Mouse (Mus musculus) hematopoietic multipotent progenitor cell, adult 10-12 weeks (in vitro differentiated cells): ENCODE data around the gene Bscl2. TPM values are rescaled to one million over a fixed set of nuclear protein-coding genes. Genes with fewer than 3 reads are reported as not detected.

Experiments used
- polyA plus RNA-seq: library from polyadenylated mRNA; stranded (reverse); fragments of >175 nt; gene quantifications from 2 replicates; pipeline ENCODE4 v1.2.3, GENCODE M21; 2012; ENCODE audit warnings: low replicate concordance

Gene Bscl2
- polyA plus RNA-seq: 65.8 and 85.4 TPM in 2 replicates

GRCm38 (mm10) chr19:8837251-8837791, at the start of gene Bscl2:
Bscl2 (plus strand) TSS chr19:8837467.

GRCm38 (mm10) chr19:8798264-8798946, 38.9 kb upstream of the Bscl2 start, which contains the start of gene Polr2g:
Polr2g (minus strand) TSS chr19:8798577.

GRCm38 (mm10) chr19:8802130-8802821, 35.0 kb upstream of the Bscl2 start, which contains the start of gene Zbtb3:
Zbtb3 (plus strand) TSS chr19:8802555.

GRCm38 (mm10) chr19:8818801-8819595, 18.3 kb upstream of the Bscl2 start, which contains the start of gene Ttc9c:
Ttc9c (minus strand) TSS chr19:8819333.

GRCm38 (mm10) chr19:8819596-8820423, 17.5 kb upstream of the Bscl2 start, which contains the start of gene Hnrnpul2:
Hnrnpul2 (plus strand) TSS chr19:8820010.

GRCm38 (mm10) chr19:8829660-8830059, 7.6 kb upstream of the Bscl2 start, which contains the start of gene AC129217.1:
AC129217.1 (plus strand) TSS chr19:8829773.

GRCm38 (mm10) chr19:8839103-8839907, 2.0 kb downstream of the Bscl2 start, which contains the start of gene Gng3:
Gng3 (minus strand) TSS chr19:8839194.

GRCm38 (mm10) chr19:8850402-8850901, 13.2 kb downstream of the Bscl2 start, which contains the start of gene Lrrn4cl:
Lrrn4cl (plus strand) TSS chr19:8850768.

GRCm38 (mm10) chr19:8871267-8872186, 34.3 kb downstream of the Bscl2 start, which contains the start of gene Ubxn1:
Ubxn1 (plus strand) TSS chr19:8871496.

GRCm38 (mm10) chr19:8880311-8881033, 43.2 kb downstream of the Bscl2 start, which contains the start of gene Uqcc3:
Uqcc3 (minus strand) TSS chr19:8880923.

GRCm38 (mm10) chr19:8883616-8884015, 46.3 kb downstream of the Bscl2 start, which contains the start of the genes Lbhd1 and Gm49403:
Lbhd1 (plus strand) TSS chr19:8883732.
Gm49403 (plus strand) TSS chr19:8883930.

GRCm38 (mm10) chr19:8888511-8889385, 51.5 kb downstream of the Bscl2 start, which contains the start of the genes 1810009A15Rik and Gm49416:
1810009A15Rik (plus strand) TSS chr19:8888853.
Gm49416 (plus strand) TSS chr19:8888926.

GRCm38 (mm10) chr19:8892829-8893766, 55.8 kb downstream of the Bscl2 start, which contains the start of gene Ints5:
Ints5 (plus strand) TSS chr19:8893005.

GRCm38 (mm10) chr19:8897865-8898495, 60.7 kb downstream of the Bscl2 start, which contains the start of gene Ganab:
Ganab (plus strand) TSS chr19:8898071.

